Mouse (Mus musculus): ENCODE measurements around the gene Tmod3. TPM values are rescaled to one million over a fixed set of nuclear protein-coding genes. Genes with fewer than 3 reads are reported as not detected.

The Tmod3 gene
- polyA plus RNA-seq, 1 experiment from 2014 or later, result 153 TPM

- Histone ChIP-seq H3K9ac (no peak overlapping the region), H3K27me3 (replicated peaks) (no peaks in the 10 kb centered on the region), H3K9me3 (no peaks in the 10 kb centered on the region), H3K27ac (no peak overlapping the region), H3K4me2 (no peak overlapping the region), H3K4me1 (no peaks in the 10 kb centered on the region), H3K4me3 (replicated peaks) (no peak overlapping the region), H3K36me3 (no peaks in the 10 kb centered on the region)
- 58% methylated on average over 8 of the region's 8 CpGs for WGBS
- no peak for ATAC-seq (ENCODE audit: insufficient read depth, low FRiP score, low read depth)
Measured at GRCm38 (mm10) chr9:75479106-75479725, 80.2 kb downstream of the Tmod3 start.

- no peak for ATAC-seq (ENCODE audit: insufficient read depth, low FRiP score, low read depth)
- no peaks in the 10 kb centered on the region for H3K9me3 ChIP-seq
- 75% methylated on average over 3 of the region's 3 CpGs for WGBS
- no peak overlapping the region for H3K27ac ChIP-seq
- no peak overlapping the region for H3K4me2 ChIP-seq
- no peak overlapping the region for H3K9ac ChIP-seq
- H3K36me3 ChIP-seq, result no peaks in the 10 kb centered on the region
- no peaks in the 10 kb centered on the region for H3K27me3 ChIP-seq (replicated peaks)
- H3K4me1 ChIP-seq, result no peaks in the 10 kb centered on the region
- no peak overlapping the region for H3K4me3 ChIP-seq (replicated peaks)
Measured at GRCm38 (mm10) chr9:75477212-75477611, 82.2 kb downstream of the Tmod3 start.

- ATAC-seq (ENCODE audit: insufficient read depth, low FRiP score, low read depth), result no peak
- Histone ChIP-seq H3K9me3 (no peaks in the 10 kb centered on the region), H3K4me3 (replicated peaks) (no peak overlapping the region), H3K4me2 (no peak overlapping the region), H3K27ac (no peak overlapping the region), H3K27me3 (replicated peaks) (no peaks in the 10 kb centered on the region), H3K4me1 (no peaks in the 10 kb centered on the region), H3K9ac (no peak overlapping the region), H3K36me3 (peaks cover 23% of the 10 kb centered on the region; the same call in 1 of the 2 replicates)
- WGBS, result 82% methylated on average over 14 of the region's 14 CpGs
Measured at GRCm38 (mm10) chr9:75468297-75468696, 91.2 kb downstream of the Tmod3 start.

- 92% methylated on average over 3 of the region's 3 CpGs for WGBS
- H3K27me3 ChIP-seq (replicated peaks), result no peaks in the 10 kb centered on the region
- H3K9me3 ChIP-seq, result no peaks in the 10 kb centered on the region
- no peak overlapping the region for H3K4me3 ChIP-seq (replicated peaks)
- no peak overlapping the region for H3K4me2 ChIP-seq
- H3K36me3 ChIP-seq, result peaks cover 28% of the 10 kb centered on the region; the same call in 1 of the 2 replicates
- H3K9ac ChIP-seq, result no peak overlapping the region
- no peak for ATAC-seq (ENCODE audit: insufficient read depth, low FRiP score, low read depth)
- H3K27ac ChIP-seq, result no peak overlapping the region
- H3K4me1 ChIP-seq, result no peaks in the 10 kb centered on the region
Measured at GRCm38 (mm10) chr9:75467581-75467980, 91.9 kb downstream of the Tmod3 start.

- H3K27ac ChIP-seq, result no peak overlapping the region
- peaks cover 34% of the 10 kb centered on the region for H3K36me3 ChIP-seq
- no peaks in the 10 kb centered on the region for H3K4me1 ChIP-seq
- H3K9ac ChIP-seq, result no peak overlapping the region
- H3K9me3 ChIP-seq, result no peaks in the 10 kb centered on the region
- no peak overlapping the region for H3K4me2 ChIP-seq
- H3K27me3 ChIP-seq (replicated peaks), result no peaks in the 10 kb centered on the region
- ATAC-seq (ENCODE audit: insufficient read depth, low FRiP score, low read depth), result no peak
- H3K4me3 ChIP-seq (replicated peaks), result no peak overlapping the region
- WGBS, result 85% methylated on average over 4 of the region's 4 CpGs
Measured at GRCm38 (mm10) chr9:75466641-75467040, 92.8 kb downstream of the Tmod3 start.

- Histone ChIP-seq H3K27me3 (replicated peaks) (no peaks in the 10 kb centered on the region), H3K9ac (no peak overlapping the region), H3K27ac (no peak overlapping the region), H3K9me3 (no peaks in the 10 kb centered on the region), H3K4me3 (replicated peaks) (no peak overlapping the region), H3K36me3 (peaks cover 42% of the 10 kb centered on the region), H3K4me2 (no peak overlapping the region), H3K4me1 (no peaks in the 10 kb centered on the region)
- ATAC-seq (ENCODE audit: insufficient read depth, low FRiP score, low read depth), result no peak
- 90% methylated on average over 9 of the region's 9 CpGs for WGBS
Measured at GRCm38 (mm10) chr9:75465856-75466255, 93.6 kb downstream of the Tmod3 start.

- Histone ChIP-seq H3K9me3 (no peaks in the 10 kb centered on the region), H3K27ac (no peak overlapping the region)
- WGBS, result 72% methylated on average over 8 of the region's 8 CpGs
Measured at GRCm38 (mm10) chr9:75463050-75463660, 96.3 kb downstream of the Tmod3 start.

GRCm38 (mm10) chr9:75455684-75456083 lies 103.8 kb downstream of the Tmod3 start:
- no peak for ATAC-seq (ENCODE audit: insufficient read depth, low FRiP score, low read depth)
- Histone ChIP-seq H3K4me3 (replicated peaks) (no peak overlapping the region), H3K27me3 (replicated peaks) (no peaks in the 10 kb centered on the region), H3K4me1 (no peaks in the 10 kb centered on the region), H3K36me3 (peaks cover 61% of the 10 kb centered on the region), H3K4me2 (no peak overlapping the region), H3K9me3 (no peaks in the 10 kb centered on the region), H3K27ac (no peak overlapping the region), H3K9ac (no peak overlapping the region)
- WGBS, result 72% methylated on average over 10 of the region's 10 CpGs

More at GRCm38 (mm10) chr9:75463050-75463660, 96.3 kb downstream of the Tmod3 start:
- H3K4me3 ChIP-seq (replicated peaks), result no peak overlapping the region
- H3K36me3 ChIP-seq, result peaks cover 56% of the 10 kb centered on the region
- no peak overlapping the region for H3K9ac ChIP-seq
- no peaks in the 10 kb centered on the region for H3K4me1 ChIP-seq
- H3K4me2 ChIP-seq, result no peak overlapping the region
- H3K27me3 ChIP-seq (replicated peaks), result no peaks in the 10 kb centered on the region
- ATAC-seq (ENCODE audit: insufficient read depth, low FRiP score, low read depth), result no peak

GRCm38 (mm10) chr9:75453994-75454393 lies 105.5 kb downstream of the Tmod3 start:
- Histone ChIP-seq H3K27ac (no peak overlapping the region), H3K9me3 (no peaks in the 10 kb centered on the region), H3K4me1 (no peaks in the 10 kb centered on the region), H3K27me3 (replicated peaks) (no peaks in the 10 kb centered on the region), H3K4me3 (replicated peaks) (no peak overlapping the region), H3K9ac (no peak overlapping the region), H3K36me3 (peaks cover 53% of the 10 kb centered on the region), H3K4me2 (no peak overlapping the region)
- WGBS, result 80% methylated on average over 2 of the region's 2 CpGs
- ATAC-seq (ENCODE audit: insufficient read depth, low FRiP score, low read depth), result no peak

- H3K9me3 ChIP-seq, result no peaks in the 10 kb centered on the region
- 91% methylated on average over 3 of the region's 3 CpGs for WGBS
- no peak overlapping the region for H3K4me2 ChIP-seq
- H3K4me3 ChIP-seq (replicated peaks), result no peak overlapping the region
- peaks cover 44% of the 10 kb centered on the region for H3K36me3 ChIP-seq
- ATAC-seq (ENCODE audit: insufficient read depth, low FRiP score, low read depth), result no peak
- H3K9ac ChIP-seq, result no peak overlapping the region
- no peak overlapping the region for H3K27ac ChIP-seq
- no peaks in the 10 kb centered on the region for H3K27me3 ChIP-seq (replicated peaks)
- no peaks in the 10 kb centered on the region for H3K4me1 ChIP-seq
Measured at GRCm38 (mm10) chr9:75448021-75448420, 111.4 kb downstream of the Tmod3 start.

Measured in stomach, embryonic 15.5 days (tissue).